ENCODE assay signal across 7 mouse cellular contexts in genomic region chr15:77213829-77214228, GRCm38 (mm10).
DNase-seq lines count a peak whose midpoint lies in the region; ATAC-seq and TF ChIP-seq lines count a peak whose summit lies in the region.

No protein-coding gene starts in this region.

- no peak overlapping the region for H3ac ChIP-seq in myocyte (ENCODE audit: control insufficient read depth, insufficient read length)

- H3K27ac ChIP-seq in intestine, embryonic 14.5 days (ENCODE audit: low read depth) = peak overlapping the region; percentile 74; the same call in 1 of the 2 replicates
- H3K27ac ChIP-seq in intestine, embryonic 15.5 days = no peak overlapping the region
- H3K27ac ChIP-seq in embryonic facial prominence, embryonic 10.5 days (replicated peaks) = peak overlapping the region; percentile 81
- peak overlapping the region; percentile 91 for H3K27ac ChIP-seq in heart, postnatal 0 days (ENCODE audit: low read depth)

- no peak for TF ChIP-seq EP300 in heart, postnatal 0 days (IDR thresholded peaks at IDR 0.05; ENCODE audit: low read depth)

- TF ChIP-seq POLR2A in myocyte (IDR thresholded peaks at IDR 0.05; ENCODE audit: insufficient read length, low read depth) = peak; percentile 43

- H3K9ac ChIP-seq in intestine, embryonic 14.5 days (ENCODE audit: low read length) = no peak overlapping the region
- no peak overlapping the region for H3K9ac ChIP-seq in intestine, embryonic 15.5 days
- no peak overlapping the region for H3K9ac ChIP-seq in heart, postnatal 0 days (replicated peaks; ENCODE audit: low read depth, low read length)

- no peak overlapping the region for H3K4me2 ChIP-seq in intestine, embryonic 14.5 days (ENCODE audit: low read length)
- no peak overlapping the region for H3K4me2 ChIP-seq in intestine, embryonic 15.5 days (replicated peaks)
- no peak overlapping the region for H3K4me2 ChIP-seq in heart, postnatal 0 days (ENCODE audit: low read depth, low read length)
- peak overlapping the region; percentile 87 for H3K4me2 ChIP-seq in myocyte (ENCODE audit: low read depth)

- DNase-seq in intestine, embryonic 14.5 days (ENCODE audit: low spot score) = no peak
- peak; percentile 18 for DNase-seq in embryonic facial prominence, embryonic 10.5 days (ENCODE audit: low spot score)
- no peak for DNase-seq in heart, postnatal 0 days (ENCODE audit: low spot score)
- no peak for DNase-seq in adrenal gland, postnatal 10 days
- no peak for DNase-seq in ovary, postnatal 14 days (ENCODE audit: low spot score)

- H3K4me3 ChIP-seq in intestine, embryonic 14.5 days (ENCODE audit: low read depth, low read length) = no peak overlapping the region
- no peak overlapping the region for H3K4me3 ChIP-seq in intestine, embryonic 15.5 days (replicated peaks)
- H3K4me3 ChIP-seq in embryonic facial prominence, embryonic 10.5 days = peak overlapping the region; percentile 45; the same call in 1 of the 2 replicates
- H3K4me3 ChIP-seq in heart, postnatal 0 days (ENCODE audit: low read depth, low read length) = no peak overlapping the region
- peak overlapping the region; percentile 5 for H3K4me3 ChIP-seq in myocyte

- H3K27me3 ChIP-seq in intestine, embryonic 14.5 days (replicated peaks; ENCODE audit: control insufficient read depth, insufficient read depth, low read length) = no peaks in the 10 kb centered on the region
- no peaks in the 10 kb centered on the region for H3K27me3 ChIP-seq in intestine, embryonic 15.5 days (replicated peaks)
- H3K27me3 ChIP-seq in embryonic facial prominence, embryonic 10.5 days (replicated peaks; ENCODE audit: low read depth, poor library complexity, severe bottlenecking) = no peaks in the 10 kb centered on the region
- H3K27me3 ChIP-seq in heart, postnatal 0 days (ENCODE audit: control insufficient read depth, insufficient read depth, low read length) = no peaks in the 10 kb centered on the region
- no peaks in the 10 kb centered on the region for H3K27me3 ChIP-seq in myocyte (ENCODE audit: control insufficient read depth, insufficient read depth, insufficient read length)

- ATAC-seq in intestine, embryonic 14.5 days (replicated peaks; ENCODE audit: low FRiP score, low TSS enrichment, low read depth) = no peak
- no peak for ATAC-seq in intestine, embryonic 15.5 days
- no peak for ATAC-seq in heart, postnatal 0 days (ENCODE audit: insufficient read depth, low read depth)

- peaks cover 64% of the 10 kb centered on the region for H3K79me2 ChIP-seq in myocyte (ENCODE audit: control insufficient read depth, insufficient read depth)

- H3K9me3 ChIP-seq in intestine, embryonic 14.5 days (ENCODE audit: control insufficient read depth, low read length) = no peaks in the 10 kb centered on the region
- H3K9me3 ChIP-seq in intestine, embryonic 15.5 days = no peaks in the 10 kb centered on the region
- no peaks in the 10 kb centered on the region for H3K9me3 ChIP-seq in embryonic facial prominence, embryonic 10.5 days
- no peaks in the 10 kb centered on the region for H3K9me3 ChIP-seq in heart, postnatal 0 days (replicated peaks; ENCODE audit: control insufficient read depth, low read length)

- H3K36me3 ChIP-seq in intestine, embryonic 14.5 days (ENCODE audit: control insufficient read depth, insufficient read depth, low read length) = 0 out of 2 replicates have a peak, but pooled peaks cover 3% of the 10 kb centered on the region
- no peaks in the 10 kb centered on the region for H3K36me3 ChIP-seq in intestine, embryonic 15.5 days
- H3K36me3 ChIP-seq in embryonic facial prominence, embryonic 10.5 days (replicated peaks) = no peaks in the 10 kb centered on the region
- no peaks in the 10 kb centered on the region for H3K36me3 ChIP-seq in heart, postnatal 0 days (replicated peaks; ENCODE audit: control insufficient read depth, insufficient read depth, low read length)
- no peaks in the 10 kb centered on the region for H3K36me3 ChIP-seq in myocyte (ENCODE audit: control insufficient read depth, insufficient read depth)

- 41% methylated on average over 5 of the region's 5 CpGs for WGBS in intestine, embryonic 14.5 days
- WGBS in intestine, embryonic 15.5 days = 42% methylated on average over 5 of the region's 5 CpGs
- 35% methylated on average over 5 of the region's 5 CpGs for WGBS in embryonic facial prominence, embryonic 10.5 days
- WGBS in heart, postnatal 0 days = 28% methylated on average over 5 of the region's 5 CpGs

- no peak for TF ChIP-seq CTCF in heart, postnatal 0 days (IDR thresholded peaks at IDR 0.05; ENCODE audit: low read depth)

- peaks cover 48% of the 10 kb centered on the region for H3K4me1 ChIP-seq in intestine, embryonic 14.5 days (replicated peaks; ENCODE audit: control insufficient read depth, insufficient read depth, low read length)
- peaks cover 29% of the 10 kb centered on the region for H3K4me1 ChIP-seq in intestine, embryonic 15.5 days (replicated peaks)
- peaks cover 77% of the 10 kb centered on the region for H3K4me1 ChIP-seq in embryonic facial prominence, embryonic 10.5 days
- H3K4me1 ChIP-seq in heart, postnatal 0 days (ENCODE audit: control insufficient read depth, insufficient read depth) = peaks cover 78% of the 10 kb centered on the region

TF ChIP-seq in myocyte, 11 proteins besides CTCF, POLR2A, EP300 and RAD21:
- TF ChIP-seq TCF3 (IDR thresholded peaks at IDR 0.05; ENCODE audit: insufficient read length, low read depth) (no peak), E2F4 (IDR thresholded peaks at IDR 0.05; ENCODE audit: insufficient read depth) (no peak), REST (IDR thresholded peaks at IDR 0.05; ENCODE audit: insufficient read depth, insufficient read length) (no peak), POLR2AphosphoS2 (IDR thresholded peaks at IDR 0.05; ENCODE audit: insufficient read length, low read depth) (peak; percentile 44), SRF (IDR thresholded peaks at IDR 0.05; ENCODE audit: control insufficient read depth, insufficient read length, low read depth) (no peak), MAX (IDR thresholded peaks at IDR 0.05; ENCODE audit: low read depth) (no peak), MYOD1 (IDR thresholded peaks at IDR 0.05; ENCODE audit: control insufficient read depth in 1 of 3, insufficient read length in 2 of 3, low read depth in 2 of 3) (peak; percentile 87 to 97 (median 91)), CEBPB (IDR thresholded peaks at IDR 0.05; ENCODE audit: insufficient read depth, poor library complexity, severe bottlenecking) (no peak), MYOG (IDR thresholded peaks at IDR 0.05; ENCODE audit: control insufficient read depth in 1 of 3, insufficient read depth in 1 of 3, insufficient read length in 2 of 3, low read depth in 2 of 3) (peak; percentile 82 to 96 (median 94)), TCF12 (IDR thresholded peaks at IDR 0.05; ENCODE audit: insufficient read depth, poor library complexity, severe bottlenecking) (peak; percentile 30), USF1 (IDR thresholded peaks at IDR 0.05; ENCODE audit: low read depth) (no peak)

Comparison
In these comparisons a context has a peak if more than half of its experiments do, and no peak if none do; other contexts are left out.
1. H3K4me3 ChIP-seq: peak in embryonic facial prominence, embryonic 10.5 days (single experiment) and myocyte (single experiment); none in intestine, embryonic 14.5 days (single experiment), intestine, embryonic 15.5 days (single experiment) and heart, postnatal 0 days (single experiment).